Mouse (Mus musculus): ENCODE results near the gene Ppt2.

- TF ChIP-seq CTCF (IDR thresholded peaks at IDR 0.05; ENCODE audit: control insufficient read depth, insufficient read depth, insufficient replicate concordance, low read depth, low read length) (no peak), POLR2A (IDR thresholded peaks at IDR 0.05; ENCODE audit: control insufficient read depth, low read depth, low read length) (no peak)
These were observed 2.5 kb upstream of the Ppt2 start for GRCm38 (mm10) chr17:34630761-34631301.

All from testis, adult 2 months (tissue).